Mouse (Mus musculus) frontal cortex, postnatal 14 days (tissue): ENCODE results near the gene H2afv.
"Not testable (repeated sequence)": the region's sequence is repeated elsewhere in the genome, so short reads cannot be mapped to it uniquely, and the experiment has no call there.

Source experiments
- DNase-seq, 2 experiments: peaks; one replicate each; pipeline ENCODE4 v3.0.0; 2022; ENCODE audit warnings: low spot score in 2 of 2

Gene H2afv

GRCm38 (mm10) chr11:6415551-6416404 lies 28.5 kb downstream of the H2afv start:
- peak; percentile 98 to 100 for DNase-seq

GRCm38 (mm10) chr11:6414751-6415550 lies 29.3 kb downstream of the H2afv start, which contains the start of gene Ppia:
Ppia (plus strand) TSS chr11:6415443.
- DNase-seq, result no peak

- DNase-seq, result no peak
Measured at GRCm38 (mm10) chr11:6413264-6413663, 31.0 kb downstream of the H2afv start.

- peak; percentile 51 to 71 for DNase-seq
Measured at GRCm38 (mm10) chr11:6411684-6412083, 32.6 kb downstream of the H2afv start.

GRCm38 (mm10) chr11:6410755-6411154 lies 33.5 kb downstream of the H2afv start:
- DNase-seq, result not testable (repeated sequence)

GRCm38 (mm10) chr11:6410050-6410602 lies 34.1 kb downstream of the H2afv start:
- DNase-seq, result no peak

- DNase-seq, result no peak
Measured at GRCm38 (mm10) chr11:6407162-6407621, 37.1 kb downstream of the H2afv start.

- no peak for DNase-seq
Measured at GRCm38 (mm10) chr11:6406251-6407161, 37.7 kb downstream of the H2afv start.

GRCm38 (mm10) chr11:6405591-6406081 lies 38.6 kb downstream of the H2afv start:
- no peak for DNase-seq

GRCm38 (mm10) chr11:6404699-6405566 lies 39.3 kb downstream of the H2afv start:
- no peak for DNase-seq

- no peak for DNase-seq
Measured at GRCm38 (mm10) chr11:6403830-6404405, 40.3 kb downstream of the H2afv start.

- no peak for DNase-seq
Measured at GRCm38 (mm10) chr11:6402515-6403510, 41.4 kb downstream of the H2afv start.

- DNase-seq, result no peak
Measured at GRCm38 (mm10) chr11:6398141-6398540, 46.1 kb downstream of the H2afv start.

- DNase-seq, result no peak
Measured at GRCm38 (mm10) chr11:6395565-6395964, 48.7 kb downstream of the H2afv start.

GRCm38 (mm10) chr11:6393866-6394265 lies 50.4 kb downstream of the H2afv start:
- no peak for DNase-seq

- DNase-seq, result no peak
Measured at GRCm38 (mm10) chr11:6392857-6393256, 51.4 kb downstream of the H2afv start.

- DNase-seq, result no peak
Measured at GRCm38 (mm10) chr11:6391516-6392276, 52.5 kb downstream of the H2afv start.
